Mouse (Mus musculus) cortical plate, adult 2 months (tissue): ENCODE data around the gene Narfl.

Experiments
- CTCF ChIP-seq: fragments of 200-500 bp; IDR thresholded peaks from 2 replicates; pipeline ENCODE4 v1.5.1; 2011; ENCODE audit warnings: mild to moderate bottlenecking, control low read depth, low read length; ENCODE audit not compliant: insufficient read depth; ENCODE audit errors: extremely low read depth
- POLR2A ChIP-seq: fragments of 200-500 bp; IDR thresholded peaks from 2 replicates; pipeline ENCODE4 v1.6.1; 2011; ENCODE audit warnings: mild to moderate bottlenecking, low read length, control low read depth; ENCODE audit not compliant: insufficient read depth; ENCODE audit errors: extremely low read depth

DNA sequence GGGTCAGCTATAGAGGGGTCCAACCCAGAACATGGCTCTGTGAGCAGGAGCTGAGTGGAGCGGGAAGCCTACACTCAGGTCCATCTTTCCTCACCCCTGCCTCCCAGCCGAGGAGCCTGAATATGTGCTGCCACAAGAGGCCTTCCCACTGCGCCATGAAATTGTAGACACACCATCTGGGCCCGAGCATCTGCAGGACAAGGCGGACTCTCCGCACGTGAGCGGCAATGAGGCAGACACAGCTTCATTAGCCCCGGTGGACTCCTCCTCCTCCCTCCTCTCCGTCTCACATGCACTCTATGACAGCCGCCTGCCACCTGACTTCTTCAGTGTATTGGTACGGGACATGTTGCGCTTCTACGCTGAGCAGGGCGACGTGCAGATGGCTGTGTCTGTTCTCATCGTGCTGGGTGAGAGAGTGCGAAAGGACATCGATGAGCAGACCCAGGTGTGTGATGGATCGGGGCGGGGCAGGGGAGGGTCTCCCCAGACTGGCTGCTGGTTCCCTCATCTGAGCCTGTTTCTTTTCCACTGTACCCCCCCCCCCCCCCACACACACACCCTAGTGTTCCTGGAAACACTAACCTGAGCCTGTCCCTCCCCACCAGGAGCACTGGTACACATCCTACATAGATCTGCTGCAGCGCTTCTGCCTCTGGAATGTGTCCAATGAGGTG is 54.1 kb downstream of the Narfl start:
- TF ChIP-seq POLR2A = no peak
- TF ChIP-seq CTCF = no peak
